Mouse (Mus musculus) Patski (cell line): Measurements from ENCODE around the gene Usp32. TPM values are rescaled to one million over a fixed set of nuclear protein-coding genes. Genes with fewer than 3 reads are reported as not detected.

Experiments
- ATAC-seq: fragments of 100-300 bp; one replicate; pipeline ENCODE4 v1.8.0; 2021
- CTCF ChIA-PET: fragments of 350-600 bp; sonication (Branson Sonifier 250); formaldehyde crosslinking; loops from one replicate; lab custom pipeline; 2022; ENCODE audit warnings: inconsistent platforms; lab: Charles Lee
- POLR2A ChIA-PET: fragments of 350-600 bp; sonication (Branson Sonifier 250); formaldehyde crosslinking; loops from one replicate; lab custom pipeline; 2022; ENCODE audit warnings: antibody characterized with exemption, inconsistent platforms; lab: Charles Lee
- DNase-seq: peaks from one replicate; pipeline ENCODE4 v3.0.0-alpha.2; 2011; ENCODE audit warnings: low read depth, low spot score
- H3K27me3 ChIP-seq: fragments of 371-371 bp; one replicate; pipeline ENCODE4 v1.5.1; 2021
- CTCF ChIP-seq: fragments of 100-300 bp; IDR thresholded peaks from one replicate; pipeline ENCODE4 v1.5.1; 2021
- in situ Hi-C: fragments of 300-500 bp; cut with MboI; formaldehyde crosslinking; loops from 3 replicates; pipeline ENCODE4 v1.11.1; 2018; ENCODE audit warnings: low pct_unique_long_range_greater_than_20kb, mixed read lengths
- polyA plus RNA-seq: library from polyadenylated mRNA; unstranded; gene quantifications from one replicate; pipeline ENCODE4 v1.2.3, GENCODE M21; 2021

Usp32 gene
- polyA plus RNA-seq, 1 experiment from 2014 or later: 36.8 TPM

GRCm38 (mm10) chr11:84958271-84958630 lies 181.7 kb downstream of the Usp32 start:
- CTCF ChIA-PET: no interaction called here
- in situ Hi-C loops: no loop called here
- POLR2A ChIA-PET: no interaction called here
- no peak for TF ChIP-seq CTCF
- peaks cover 60% of the 10 kb centered on the region for H3K27me3 ChIP-seq
- DNase-seq: no peak
- ATAC-seq: no peak

- in situ Hi-C loops: no loop called here
- peaks cover 61% of the 10 kb centered on the region for H3K27me3 ChIP-seq
- DNase-seq (no peak), ATAC-seq (no peak)
- POLR2A ChIA-PET: no interaction called here
- TF ChIP-seq CTCF: no peak
- CTCF ChIA-PET: interaction anchor here (1.0 kb wide), 1 partner anchor 12 kb away, joined by 3 read pairs; no protein-coding TSS in a partner anchor
Observed at GRCm38 (mm10) chr11:84957591-84958270, 182.2 kb downstream of the Usp32 start, which contains the start of gene Car4. Gene Car4 (plus strand): TSS chr11:84957786.

- ChIA-PET CTCF (interaction anchor here (1.0 kb wide), 1 partner anchor 12 kb away, joined by 3 read pairs; no protein-coding TSS in a partner anchor), POLR2A (no interaction called here)
- in situ Hi-C loops: no loop called here
- DNase-seq (no peak), ATAC-seq (no peak)
- no peak for TF ChIP-seq CTCF
- H3K27me3 ChIP-seq: peaks cover 64% of the 10 kb centered on the region
Observed at GRCm38 (mm10) chr11:84957171-84957570, 182.8 kb downstream of the Usp32 start.

- TF ChIP-seq CTCF: no peak
- peaks cover 70% of the 10 kb centered on the region for H3K27me3 ChIP-seq
- in situ Hi-C loops: no loop called here
- CTCF ChIA-PET: no interaction called here
- POLR2A ChIA-PET: no interaction called here
- ATAC-seq: no peak
- DNase-seq: no peak
Observed at GRCm38 (mm10) chr11:84956400-84956799, 183.6 kb downstream of the Usp32 start.

GRCm38 (mm10) chr11:84952611-84953010 lies 187.3 kb downstream of the Usp32 start:
- no peak for TF ChIP-seq CTCF
- CTCF ChIA-PET: interaction anchor here (2.0 kb wide), 1 partner anchor 12 kb away, joined by 5 read pairs; no protein-coding TSS in a partner anchor
- peaks cover 58% of the 10 kb centered on the region for H3K27me3 ChIP-seq
- DNase-seq: no peak
- in situ Hi-C loops: no loop called here
- ATAC-seq: no peak
- POLR2A ChIA-PET: no interaction called here

GRCm38 (mm10) chr11:84948526-84948925 lies 191.4 kb downstream of the Usp32 start:
- no peak for ATAC-seq
- CTCF ChIA-PET: no interaction called here
- TF ChIP-seq CTCF: no peak
- POLR2A ChIA-PET: no interaction called here
- in situ Hi-C loops: no loop called here
- DNase-seq: no peak
- peaks cover 61% of the 10 kb centered on the region for H3K27me3 ChIP-seq

GRCm38 (mm10) chr11:84948114-84948513 lies 191.8 kb downstream of the Usp32 start:
- DNase-seq (no peak), ATAC-seq (no peak)
- ChIA-PET CTCF (no interaction called here), POLR2A (no interaction called here)
- H3K27me3 ChIP-seq: peaks cover 62% of the 10 kb centered on the region
- TF ChIP-seq CTCF: no peak
- in situ Hi-C loops: no loop called here

- CTCF ChIA-PET: no interaction called here
- POLR2A ChIA-PET: no interaction called here
Observed at GRCm38 (mm10) chr11:84947206-84947605, 192.8 kb downstream of the Usp32 start.

GRCm38 (mm10) chr11:84945841-84946240 lies 194.1 kb downstream of the Usp32 start:
- in situ Hi-C loops: no loop called here
- CTCF ChIA-PET: no interaction called here

More at GRCm38 (mm10) chr11:84947206-84947605, 192.8 kb downstream of the Usp32 start:
- ATAC-seq: no peak
- DNase-seq: no peak
- in situ Hi-C loops: no loop called here
- no peak for TF ChIP-seq CTCF
- H3K27me3 ChIP-seq: peaks cover 64% of the 10 kb centered on the region

GRCm38 (mm10) chr11:84944639-84945435 lies 195.1 kb downstream of the Usp32 start:
- ATAC-seq: no peak
- POLR2A ChIA-PET: no interaction called here
- in situ Hi-C loops: no loop called here
- CTCF ChIA-PET: no interaction called here
- DNase-seq: no peak
- H3K27me3 ChIP-seq: peaks cover 46% of the 10 kb centered on the region
- TF ChIP-seq CTCF: no peak

More at GRCm38 (mm10) chr11:84945841-84946240, 194.1 kb downstream of the Usp32 start:
- DNase-seq (no peak), ATAC-seq (no peak)
- TF ChIP-seq CTCF: no peak
- POLR2A ChIA-PET: no interaction called here
- H3K27me3 ChIP-seq: peaks cover 50% of the 10 kb centered on the region

- CTCF ChIA-PET: interaction anchor here (1.0 kb wide), 1 partner anchor 25 kb away, joined by 3 read pairs; no protein-coding TSS in a partner anchor
- DNase-seq: no peak
- ATAC-seq: peak; percentile 57
- in situ Hi-C loops: no loop called here
- POLR2A ChIA-PET: no interaction called here
- H3K27me3 ChIP-seq: peaks cover 48% of the 10 kb centered on the region
- TF ChIP-seq CTCF: no peak
Observed at GRCm38 (mm10) chr11:84943948-84944347, 196.0 kb downstream of the Usp32 start.
